Mouse (Mus musculus) intestine, embryonic 15.5 days (tissue): ENCODE results near the gene Htr6. TPM values are rescaled to one million over a fixed set of nuclear protein-coding genes. Genes with fewer than 3 reads are reported as not detected.

Experiments
- ATAC-seq: fragments of 200-750 bp; cut with Nextera tagmentation; 2 replicates; pipeline ENCODE4 v1.8.0; 2017; ENCODE audit warnings: moderate TSS enrichment, moderate library complexity
- H3K27ac ChIP-seq: fragments of 300-500 bp; sonication (generic); 2 replicates; pipeline ENCODE4 v1.5.1; 2015; ENCODE audit warnings: mild to moderate bottlenecking, inconsistent platforms
- H3K27me3 ChIP-seq: fragments of 300-500 bp; sonication (generic); replicated peaks from 2 replicates; pipeline ENCODE4 v1.6.1; 2015; ENCODE audit warnings: inconsistent platforms
- H3K36me3 ChIP-seq: fragments of 300-500 bp; sonication (generic); 2 replicates; pipeline ENCODE4 v1.6.1; 2015; ENCODE audit warnings: inconsistent platforms
- H3K4me1 ChIP-seq: fragments of 300-500 bp; sonication (generic); replicated peaks from 2 replicates; pipeline ENCODE4 v1.6.1; 2015; ENCODE audit warnings: inconsistent platforms
- H3K4me2 ChIP-seq: fragments of 300-500 bp; sonication (generic); replicated peaks from 2 replicates; pipeline ENCODE4 v1.6.1; 2015; ENCODE audit warnings: mild to moderate bottlenecking, inconsistent platforms
- H3K4me3 ChIP-seq: fragments of 300-500 bp; sonication (generic); replicated peaks from 2 replicates; pipeline ENCODE4 v1.5.1; 2015; ENCODE audit warnings: inconsistent platforms
- H3K9ac ChIP-seq: fragments of 300-500 bp; sonication (generic); 2 replicates; pipeline ENCODE4 v1.6.1; 2015; ENCODE audit warnings: inconsistent platforms
- H3K9me3 ChIP-seq: fragments of 300-500 bp; sonication (generic); 2 replicates; pipeline ENCODE4 v1.6.1; 2016; ENCODE audit warnings: inconsistent platforms
- WGBS: fragments of 180-500 bp; shearing (Covaris S2); methylation state at CpG from one replicate; pipeline ENCODE4 v1.1.7; 2015; 5-methylcytosine and 5-hydroxymethylcytosine counted together
- polyA plus RNA-seq: library from polyadenylated mRNA; unstranded; fragments of >200 nt; fragmentation: Nextera tagmentation; extraction: Ambion mirVana; gene quantifications from 2 replicates; pipeline ENCODE4 v1.2.1, GENCODE M21; 2015

The Htr6 gene
- polyA plus RNA-seq, 1 experiment from 2014 or later = 0.18 TPM

- Histone ChIP-seq H3K4me3 (no peak overlapping the region), H3K4me2 (no peak overlapping the region), H3K4me1 (no peaks in the 10 kb centered on the region), H3K9ac (no peak overlapping the region), H3K27ac (no peak overlapping the region), H3K36me3 (no peaks in the 10 kb centered on the region), H3K9me3 (no peaks in the 10 kb centered on the region), H3K27me3 (0 out of 2 replicates have a peak, but pooled peaks cover 4% of the 10 kb centered on the region)
- 72% methylated on average over 5 of the region's 5 CpGs for WGBS
- ATAC-seq = no peak
Observed at GRCm38 (mm10) chr4:139057291-139057690, 18.1 kb downstream of the Htr6 start.

- WGBS = 81% methylated on average over 3 of the region's 3 CpGs
- Histone ChIP-seq H3K27ac (no peak overlapping the region), H3K27me3 (0 out of 2 replicates have a peak, but pooled peaks cover 4% of the 10 kb centered on the region), H3K9me3 (no peaks in the 10 kb centered on the region), H3K9ac (no peak overlapping the region), H3K4me1 (no peaks in the 10 kb centered on the region), H3K4me2 (no peak overlapping the region), H3K4me3 (no peak overlapping the region), H3K36me3 (no peaks in the 10 kb centered on the region)
- ATAC-seq = no peak
Observed at GRCm38 (mm10) chr4:139055744-139056143, 19.6 kb downstream of the Htr6 start.

- ATAC-seq = no peak
- Histone ChIP-seq H3K9me3 (no peaks in the 10 kb centered on the region), H3K9ac (no peak overlapping the region), H3K36me3 (no peaks in the 10 kb centered on the region), H3K4me1 (no peaks in the 10 kb centered on the region), H3K27me3 (0 out of 2 replicates have a peak, but pooled peaks cover 4% of the 10 kb centered on the region), H3K4me2 (no peak overlapping the region), H3K4me3 (no peak overlapping the region), H3K27ac (no peak overlapping the region)
- WGBS = 84% methylated on average over 4 of the region's 4 CpGs
Observed at GRCm38 (mm10) chr4:139055336-139055735, 20.0 kb downstream of the Htr6 start.

GRCm38 (mm10) chr4:139054300-139054923 lies 21.0 kb downstream of the Htr6 start:
- 56% methylated on average over 9 of the region's 9 CpGs for WGBS

GRCm38 (mm10) chr4:139053391-139053790 lies 22.0 kb downstream of the Htr6 start:
- Histone ChIP-seq H3K9me3 (no peaks in the 10 kb centered on the region), H3K9ac (no peak overlapping the region), H3K4me2 (no peak overlapping the region), H3K4me1 (no peaks in the 10 kb centered on the region), H3K36me3 (no peaks in the 10 kb centered on the region), H3K4me3 (no peak overlapping the region), H3K27me3 (no peaks in the 10 kb centered on the region), H3K27ac (no peak overlapping the region)
- no peak for ATAC-seq
- 47% methylated on average over 5 of the region's 5 CpGs for WGBS

More at GRCm38 (mm10) chr4:139054300-139054923, 21.0 kb downstream of the Htr6 start:
- ATAC-seq = no peak
- no peak overlapping the region for H3K4me3 ChIP-seq
- no peak overlapping the region for H3K9ac ChIP-seq
- H3K27me3 ChIP-seq = no peaks in the 10 kb centered on the region
- H3K4me1 ChIP-seq = no peaks in the 10 kb centered on the region
- no peak overlapping the region for H3K4me2 ChIP-seq
- no peaks in the 10 kb centered on the region for H3K9me3 ChIP-seq
- no peaks in the 10 kb centered on the region for H3K36me3 ChIP-seq
- H3K27ac ChIP-seq = no peak overlapping the region

GRCm38 (mm10) chr4:139052796-139053195 lies 22.6 kb downstream of the Htr6 start:
- H3K27ac ChIP-seq = no peak overlapping the region
- H3K4me3 ChIP-seq = no peak overlapping the region
- no peak for ATAC-seq
- no peaks in the 10 kb centered on the region for H3K9me3 ChIP-seq
- H3K36me3 ChIP-seq = no peaks in the 10 kb centered on the region
- 80% methylated on average over 7 of the region's 7 CpGs for WGBS
- no peaks in the 10 kb centered on the region for H3K27me3 ChIP-seq
- no peak overlapping the region for H3K4me2 ChIP-seq
- H3K9ac ChIP-seq = no peak overlapping the region
- H3K4me1 ChIP-seq = no peaks in the 10 kb centered on the region

GRCm38 (mm10) chr4:139048518-139048917 lies 26.9 kb downstream of the Htr6 start:
- no peak for ATAC-seq
- Histone ChIP-seq H3K9me3 (no peaks in the 10 kb centered on the region), H3K4me3 (no peak overlapping the region), H3K36me3 (no peaks in the 10 kb centered on the region), H3K9ac (no peak overlapping the region), H3K4me1 (no peaks in the 10 kb centered on the region), H3K27me3 (no peaks in the 10 kb centered on the region), H3K27ac (no peak overlapping the region), H3K4me2 (no peak overlapping the region)
- WGBS = 79% methylated on average over 6 of the region's 6 CpGs

- Histone ChIP-seq H3K4me3 (no peak overlapping the region), H3K9ac (no peak overlapping the region), H3K27me3 (no peaks in the 10 kb centered on the region), H3K4me2 (no peak overlapping the region), H3K27ac (no peak overlapping the region), H3K9me3 (no peaks in the 10 kb centered on the region), H3K4me1 (no peaks in the 10 kb centered on the region), H3K36me3 (no peaks in the 10 kb centered on the region)
- no peak for ATAC-seq
- 85% methylated on average over 5 of the region's 5 CpGs for WGBS
Observed at GRCm38 (mm10) chr4:139046354-139046753, 29.0 kb downstream of the Htr6 start.

GRCm38 (mm10) chr4:139044566-139044965 lies 30.8 kb downstream of the Htr6 start:
- H3K9ac ChIP-seq = no peak overlapping the region
- H3K4me3 ChIP-seq = no peak overlapping the region
- no peaks in the 10 kb centered on the region for H3K36me3 ChIP-seq
- no peak overlapping the region for H3K27ac ChIP-seq
- no peak for ATAC-seq
- WGBS = 86% methylated on average over 5 of the region's 5 CpGs
- no peak overlapping the region for H3K4me2 ChIP-seq
- H3K27me3 ChIP-seq = no peaks in the 10 kb centered on the region
- no peaks in the 10 kb centered on the region for H3K9me3 ChIP-seq
- H3K4me1 ChIP-seq = no peaks in the 10 kb centered on the region

- no peak overlapping the region for H3K4me2 ChIP-seq
- no peaks in the 10 kb centered on the region for H3K27me3 ChIP-seq
- no peaks in the 10 kb centered on the region for H3K9me3 ChIP-seq
- H3K4me3 ChIP-seq = no peak overlapping the region
- no peak overlapping the region for H3K27ac ChIP-seq
- 86% methylated on average over 2 of the region's 2 CpGs for WGBS
- no peak for ATAC-seq
- no peaks in the 10 kb centered on the region for H3K36me3 ChIP-seq
- no peaks in the 10 kb centered on the region for H3K4me1 ChIP-seq
- H3K9ac ChIP-seq = no peak overlapping the region
Observed at GRCm38 (mm10) chr4:139043600-139043999, 31.8 kb downstream of the Htr6 start.

- H3K9ac ChIP-seq = no peak overlapping the region
- no peak overlapping the region for H3K4me3 ChIP-seq
- no peak for ATAC-seq
- H3K36me3 ChIP-seq = no peaks in the 10 kb centered on the region
- no peak overlapping the region for H3K27ac ChIP-seq
- no peak overlapping the region for H3K4me2 ChIP-seq
- peaks cover 8% of the 10 kb centered on the region for H3K4me1 ChIP-seq
- WGBS = 80% methylated on average over 5 of the region's 5 CpGs
- H3K27me3 ChIP-seq = no peaks in the 10 kb centered on the region
- H3K9me3 ChIP-seq = no peaks in the 10 kb centered on the region
Observed at GRCm38 (mm10) chr4:139042611-139043010, 32.8 kb downstream of the Htr6 start.

GRCm38 (mm10) chr4:139040084-139040839 lies 35.1 kb downstream of the Htr6 start:
- no peaks in the 10 kb centered on the region for H3K9me3 ChIP-seq
- no peak overlapping the region for H3K9ac ChIP-seq
- H3K27me3 ChIP-seq = no peaks in the 10 kb centered on the region
- H3K27ac ChIP-seq = no peak overlapping the region
- H3K36me3 ChIP-seq = no peaks in the 10 kb centered on the region
- H3K4me2 ChIP-seq = no peak overlapping the region
- WGBS = 22% methylated on average over 10 of the region's 10 CpGs
- no peak for ATAC-seq
- no peak overlapping the region for H3K4me3 ChIP-seq
- H3K4me1 ChIP-seq = peaks cover 8% of the 10 kb centered on the region
